Mouse (Mus musculus) kidney, adult 18-20 months (tissue): ENCODE measurements around the gene Ano2.
A peak's percentile ranks its signal among the peaks of the same experiment; 100 is the strongest.

Source experiments
- DNase-seq: peaks from one replicate; pipeline ENCODE4 v3.0.0; 2021

Ano2 gene

GRCm38 (mm10) chr6:125743203-125744100 lies 53.2 kb downstream of the Ano2 start:
- no peak for DNase-seq

- DNase-seq = no peak
Measured at GRCm38 (mm10) chr6:125747322-125747930, 57.2 kb downstream of the Ano2 start.

GRCm38 (mm10) chr6:125748646-125749045 lies 58.4 kb downstream of the Ano2 start:
- no peak for DNase-seq

- no peak for DNase-seq
Measured at GRCm38 (mm10) chr6:125762851-125763519, 72.8 kb downstream of the Ano2 start.

- DNase-seq = no peak
Measured at GRCm38 (mm10) chr6:125773256-125773655, 83.0 kb downstream of the Ano2 start.

- no peak for DNase-seq
Measured at GRCm38 (mm10) chr6:125776291-125776690, 86.1 kb downstream of the Ano2 start.

- no peak for DNase-seq
Measured at GRCm38 (mm10) chr6:125802954-125803353, 112.7 kb downstream of the Ano2 start.

GRCm38 (mm10) chr6:125803364-125804011 lies 113.3 kb downstream of the Ano2 start:
- DNase-seq = no peak

GRCm38 (mm10) chr6:125808996-125809649 lies 118.9 kb downstream of the Ano2 start:
- no peak for DNase-seq

- DNase-seq = no peak
Measured at GRCm38 (mm10) chr6:125811395-125811794, 121.2 kb downstream of the Ano2 start.

- peak; percentile 10 for DNase-seq
Measured at GRCm38 (mm10) chr6:125838121-125838520, 147.9 kb downstream of the Ano2 start.

- no peak for DNase-seq
Measured at GRCm38 (mm10) chr6:125841284-125841683, 151.1 kb downstream of the Ano2 start.

GRCm38 (mm10) chr6:125851196-125851595 lies 161.0 kb downstream of the Ano2 start:
- no peak for DNase-seq

GRCm38 (mm10) chr6:125858294-125858693 lies 168.1 kb downstream of the Ano2 start:
- DNase-seq = no peak

GRCm38 (mm10) chr6:125868516-125868915 lies 178.3 kb downstream of the Ano2 start:
- DNase-seq = peak; percentile 47

- no peak for DNase-seq
Measured at GRCm38 (mm10) chr6:125871482-125871881, 181.3 kb downstream of the Ano2 start.

- no peak for DNase-seq
Measured at GRCm38 (mm10) chr6:125874742-125875141, 184.5 kb downstream of the Ano2 start.

GRCm38 (mm10) chr6:125876884-125877283 lies 186.7 kb downstream of the Ano2 start:
- no peak for DNase-seq

- no peak for DNase-seq
Measured at GRCm38 (mm10) chr6:125878671-125879070, 188.5 kb downstream of the Ano2 start.

- DNase-seq = no peak
Measured at GRCm38 (mm10) chr6:125879306-125879705, 189.1 kb downstream of the Ano2 start.

GRCm38 (mm10) chr6:125888596-125888995 lies 198.4 kb downstream of the Ano2 start:
- no peak for DNase-seq

- DNase-seq = no peak
Measured at GRCm38 (mm10) chr6:125894340-125894739, 204.1 kb downstream of the Ano2 start.

GRCm38 (mm10) chr6:125914446-125914845 lies 224.2 kb downstream of the Ano2 start:
- no peak for DNase-seq
